Mouse (Mus musculus) forebrain, embryonic 15.5 days (tissue): ENCODE measurements at regions not wholly inside any gene's neighbourhood (a gene's known extent, or its start where the extent isn't known, plus 50 kb on each side); places are given as distances from the start of the nearest gene placed in this dataset.

Experiments
- ATAC-seq: fragments of 200-750 bp; cut with Nextera tagmentation; replicated peaks from 2 replicates; pipeline ENCODE4 v1.8.0; 2017; ENCODE audit warnings: mild to moderate bottlenecking, moderate TSS enrichment, moderate library complexity
- H3K27ac ChIP-seq: fragments of 300-500 bp; sonication (generic); replicated peaks from 2 replicates; pipeline ENCODE4 v1.5.1; 2015; ENCODE audit warnings: mild to moderate bottlenecking, inconsistent platforms
- H3K27me3 ChIP-seq: fragments of 300-500 bp; sonication (generic); 2 replicates; pipeline ENCODE4 v1.6.1; 2015; ENCODE audit warnings: inconsistent platforms
- H3K36me3 ChIP-seq: fragments of 300-500 bp; sonication (generic); 2 replicates; pipeline ENCODE4 v1.6.1; 2015; ENCODE audit warnings: mild to moderate bottlenecking, inconsistent platforms
- H3K4me1 ChIP-seq: fragments of 300-500 bp; sonication (generic); 2 replicates; pipeline ENCODE4 v1.6.1; 2015; ENCODE audit warnings: inconsistent platforms
- H3K4me2 ChIP-seq: fragments of 300-500 bp; sonication (generic); replicated peaks from 2 replicates; pipeline ENCODE4 v1.6.1; 2015; ENCODE audit warnings: mild to moderate bottlenecking, inconsistent platforms
- H3K4me3 ChIP-seq: fragments of 300-500 bp; sonication (generic); 2 replicates; pipeline ENCODE4 v1.5.1; 2015; ENCODE audit warnings: mild to moderate bottlenecking, inconsistent platforms
- H3K9ac ChIP-seq: fragments of 300-500 bp; sonication (generic); replicated peaks from 2 replicates; pipeline ENCODE4 v1.6.1; 2015; ENCODE audit warnings: mild to moderate bottlenecking, inconsistent platforms
- H3K9me3 ChIP-seq: fragments of 300-500 bp; sonication (generic); 2 replicates; pipeline ENCODE4 v1.6.1; 2016; ENCODE audit warnings: inconsistent platforms
- WGBS: fragments of 180-500 bp; shearing (Covaris S2); methylation state at CpG from one replicate; pipeline ENCODE4 v1.1.7; 2015; ENCODE audit warnings: mixed read lengths; 5-methylcytosine and 5-hydroxymethylcytosine counted together

DNA sequence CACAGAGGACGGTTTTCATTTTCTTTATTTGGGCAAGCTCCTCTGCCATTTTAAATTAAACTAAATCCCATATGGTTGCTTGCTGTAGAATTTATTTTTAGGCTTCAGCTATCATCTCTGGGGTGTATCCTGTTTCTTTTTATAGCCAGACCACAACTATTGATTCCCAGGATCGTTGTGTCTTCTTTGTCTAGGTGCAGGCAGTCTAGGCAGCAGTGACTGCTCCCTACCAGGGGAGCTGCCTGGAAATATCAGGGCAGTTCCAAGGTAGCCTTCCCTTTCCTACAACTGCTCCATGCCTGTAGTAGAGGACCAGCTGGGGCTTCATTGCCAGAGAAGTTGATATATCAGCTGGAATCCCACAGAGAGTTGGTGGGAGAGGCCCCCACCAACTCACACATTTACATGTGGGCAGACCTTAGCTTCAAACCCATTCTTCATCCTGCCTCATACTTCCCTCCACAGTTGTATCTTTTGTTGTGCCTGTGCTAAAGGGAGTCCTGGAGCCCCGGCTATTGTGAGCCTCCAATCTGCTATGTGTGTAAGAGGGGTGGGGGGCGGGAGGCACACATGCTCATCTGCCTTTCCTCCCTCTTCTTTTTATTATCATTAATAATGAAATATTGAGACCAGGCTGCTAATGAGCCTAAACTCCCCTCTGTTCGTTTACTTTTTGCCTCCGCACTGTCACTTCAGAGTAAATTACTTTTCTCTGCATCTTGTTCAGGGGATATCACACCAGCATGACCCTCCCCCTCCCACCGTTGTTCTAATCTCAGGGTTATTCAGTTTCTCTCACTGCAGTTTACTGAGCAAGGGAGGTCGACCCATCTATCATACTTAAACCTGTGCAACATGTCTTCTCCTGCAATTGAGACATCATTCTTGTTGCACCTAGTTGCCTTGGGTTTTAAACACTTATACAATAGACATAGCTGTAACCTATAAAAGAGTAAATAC lies 576.3 kb upstream of the Plxna2 start:
- Histone ChIP-seq H3K4me1 (peaks cover 21% of the 10 kb centered on the region), H3K27me3 (no peaks in the 10 kb centered on the region), H3K36me3 (no peaks in the 10 kb centered on the region), H3K27ac (peak overlapping the region; percentile 70), H3K9ac (no peak overlapping the region), H3K4me3 (no peak overlapping the region), H3K9me3 (no peaks in the 10 kb centered on the region), H3K4me2 (no peak overlapping the region)
- ATAC-seq: no peak
- 35% methylated on average over 8 of the region's 8 CpGs for WGBS

DNA sequence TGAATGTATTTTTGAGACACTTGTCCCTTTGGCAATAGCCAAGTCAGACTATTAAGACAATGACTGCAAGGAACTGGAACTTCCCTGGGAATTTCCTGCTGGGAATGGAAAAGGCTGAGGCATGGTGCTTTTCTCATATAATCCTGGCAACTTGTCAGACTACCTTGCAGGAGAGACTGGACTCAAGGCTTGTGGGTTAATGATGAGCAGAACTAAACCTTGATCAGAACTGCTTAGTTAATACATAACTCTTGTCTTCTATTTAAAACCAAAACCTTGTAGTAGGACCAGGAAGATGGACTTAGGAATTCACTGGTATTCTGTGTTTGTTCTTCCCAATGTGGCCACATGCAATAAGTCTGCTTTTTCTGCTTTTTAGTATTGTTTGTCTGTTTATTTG lies 579.3 kb upstream of the Plxna2 start:
- Histone ChIP-seq H3K4me3 (no peak overlapping the region), H3K4me1 (peaks cover 32% of the 10 kb centered on the region), H3K9ac (no peak overlapping the region), H3K27ac (no peak overlapping the region), H3K36me3 (no peaks in the 10 kb centered on the region), H3K9me3 (no peaks in the 10 kb centered on the region), H3K4me2 (no peak overlapping the region), H3K27me3 (no peaks in the 10 kb centered on the region)
- no peak for ATAC-seq

DNA sequence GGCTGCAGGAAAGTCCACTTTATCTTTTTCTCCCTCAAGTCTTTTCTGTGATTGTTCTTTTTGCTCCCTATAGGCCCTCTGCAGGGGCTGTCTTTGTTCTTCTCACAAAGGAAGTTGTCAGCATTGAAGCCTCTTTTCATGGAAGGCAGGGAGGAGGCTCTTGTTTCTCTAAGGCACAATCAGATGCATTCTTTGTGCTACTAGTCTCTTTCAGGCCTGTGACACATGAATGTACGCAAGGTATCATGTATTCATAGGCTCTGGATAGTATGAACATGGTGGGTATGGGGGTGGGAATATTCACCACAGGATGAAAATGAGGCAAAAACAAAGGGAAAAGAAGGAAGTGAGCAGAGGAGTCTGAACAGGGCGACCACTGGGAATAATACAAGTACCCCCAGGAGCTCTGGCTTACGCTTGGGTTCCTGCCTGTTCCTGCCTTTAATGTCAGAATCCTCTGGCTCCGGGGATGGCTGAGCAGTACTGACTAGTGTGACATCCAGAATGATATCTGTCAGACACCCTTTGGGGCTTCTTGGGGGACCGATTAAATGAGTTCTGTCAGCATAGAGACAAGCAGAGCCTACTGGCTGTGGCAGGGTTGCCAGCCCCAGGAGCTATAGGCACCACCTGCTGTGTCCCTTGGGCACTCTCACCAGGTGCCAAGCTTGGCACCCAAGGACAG lies 583.7 kb upstream of the Plxna2 start:
- Histone ChIP-seq H3K9me3 (no peaks in the 10 kb centered on the region), H3K27me3 (no peaks in the 10 kb centered on the region), H3K4me3 (no peak overlapping the region), H3K4me1 (peaks cover 22% of the 10 kb centered on the region), H3K9ac (no peak overlapping the region), H3K4me2 (no peak overlapping the region), H3K36me3 (no peaks in the 10 kb centered on the region), H3K27ac (peak overlapping the region; percentile 55)
- 0 out of 2 replicates have a peak, but pooled peaks have one; percentile 35 for ATAC-seq
- WGBS: 15% methylated on average over 5 of the region's 5 CpGs

GRCm38 (mm10) chr1:194032603-194033002 lies 585.4 kb upstream of the Plxna2 start:
- Histone ChIP-seq H3K4me1 (peaks cover 22% of the 10 kb centered on the region), H3K9me3 (no peaks in the 10 kb centered on the region), H3K27ac (no peak overlapping the region), H3K36me3 (no peaks in the 10 kb centered on the region), H3K27me3 (no peaks in the 10 kb centered on the region), H3K9ac (no peak overlapping the region), H3K4me2 (no peak overlapping the region), H3K4me3 (no peak overlapping the region)
- WGBS: 98% methylated on average over 1 of the region's 1 CpGs
- no peak for ATAC-seq

DNA sequence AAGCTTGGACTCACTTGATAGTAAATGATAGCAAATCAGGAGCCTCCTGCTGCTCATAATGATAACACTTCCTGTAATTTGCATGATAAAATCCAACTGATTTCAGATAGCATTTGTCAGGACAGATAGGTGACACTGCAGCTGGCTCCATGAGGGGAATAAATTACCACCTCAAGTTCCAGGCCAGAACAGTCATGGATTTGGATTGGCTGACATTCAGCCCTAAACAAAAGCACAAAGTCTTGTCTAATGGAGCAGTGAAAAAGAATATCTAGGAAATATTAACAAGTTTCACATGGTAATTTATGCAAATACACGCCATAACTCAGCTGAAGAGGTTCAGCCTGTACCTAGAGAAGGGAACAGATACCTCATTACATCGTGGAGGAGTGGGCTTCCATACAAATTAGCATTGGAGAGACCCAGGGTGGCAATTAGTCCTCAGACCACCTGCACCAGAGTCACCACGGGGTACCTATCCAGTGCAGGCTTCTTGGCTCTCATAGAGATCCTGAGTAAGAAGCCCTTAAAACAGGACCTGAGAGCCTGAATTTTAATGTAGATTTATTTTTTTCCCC lies 587.3 kb upstream of the Plxna2 start:
- no peaks in the 10 kb centered on the region for H3K36me3 ChIP-seq
- H3K9ac ChIP-seq: no peak overlapping the region
- 29% methylated on average over 3 of the region's 3 CpGs for WGBS
- ATAC-seq: peak; percentile 76
- H3K4me2 ChIP-seq: no peak overlapping the region
- H3K27me3 ChIP-seq: no peaks in the 10 kb centered on the region
- H3K4me1 ChIP-seq: peaks cover 22% of the 10 kb centered on the region
- no peak overlapping the region for H3K4me3 ChIP-seq
- H3K27ac ChIP-seq: peak overlapping the region; percentile 66
- no peaks in the 10 kb centered on the region for H3K9me3 ChIP-seq

DNA sequence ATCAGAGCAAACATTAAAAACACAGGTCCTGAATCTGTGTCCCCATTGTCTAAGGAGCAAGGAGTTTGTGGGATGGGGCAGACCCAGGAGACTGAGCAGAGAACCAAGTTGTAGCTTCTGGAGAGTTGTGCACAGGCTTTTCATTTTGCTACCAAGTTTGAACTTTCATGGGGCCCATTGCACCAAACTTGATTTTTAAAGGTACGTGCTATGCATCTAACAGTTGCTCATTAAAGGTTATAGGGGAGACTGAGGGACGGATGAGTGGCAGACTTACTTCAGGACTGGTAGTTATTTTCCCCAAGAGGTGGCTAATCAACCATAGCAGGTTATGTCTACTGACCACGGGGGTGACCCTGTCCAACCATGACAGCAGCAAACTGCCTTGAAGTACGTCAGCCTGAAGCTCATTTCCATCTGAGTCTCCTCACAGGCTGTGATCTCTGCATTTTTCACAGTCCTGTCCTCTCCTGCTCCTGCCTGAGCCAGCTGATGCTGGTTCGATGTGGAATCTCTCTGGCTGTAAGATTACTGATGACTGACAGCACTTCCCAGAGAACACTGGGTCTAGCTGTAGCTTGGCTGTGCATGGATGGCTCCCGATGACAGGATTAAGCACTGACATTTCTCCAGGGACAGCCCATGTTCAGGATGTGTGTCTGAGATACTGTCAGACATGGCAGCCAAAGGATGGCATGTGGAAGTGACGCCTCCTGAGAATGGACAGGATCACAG lies 590.9 kb upstream of the Plxna2 start:
- 89% methylated on average over 7 of the region's 7 CpGs for WGBS

DNA sequence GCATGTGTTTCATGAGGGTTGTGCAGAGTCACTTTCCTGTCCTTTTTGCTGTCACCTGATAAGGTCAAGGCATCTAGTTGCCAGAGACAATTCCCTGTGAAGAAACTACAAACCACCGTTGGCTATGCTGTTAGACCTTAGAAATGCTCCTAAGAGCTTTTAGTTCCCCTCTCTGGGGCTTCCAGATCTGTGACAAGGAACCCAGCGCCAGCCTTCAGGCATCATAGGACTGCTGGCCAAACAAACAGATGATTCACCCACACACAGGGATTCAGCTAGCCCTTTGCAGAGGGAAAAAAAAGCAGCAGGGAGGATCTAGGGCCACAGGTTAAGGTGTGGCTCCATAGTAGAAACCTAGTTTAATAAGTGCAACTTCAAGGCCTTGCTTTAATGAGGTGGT lies 591.8 kb upstream of the Plxna2 start:
- Histone ChIP-seq H3K4me3 (no peak overlapping the region), H3K27ac (no peak overlapping the region), H3K9me3 (no peaks in the 10 kb centered on the region), H3K27me3 (no peaks in the 10 kb centered on the region), H3K4me1 (peaks cover 10% of the 10 kb centered on the region), H3K9ac (no peak overlapping the region), H3K4me2 (no peak overlapping the region), H3K36me3 (no peaks in the 10 kb centered on the region)
- 81% methylated on average over 2 of the region's 2 CpGs for WGBS
- no peak for ATAC-seq

More for the DNA sequence above, 590.9 kb upstream of the Plxna2 start:
- Histone ChIP-seq H3K27ac (no peak overlapping the region), H3K4me2 (no peak overlapping the region), H3K9ac (no peak overlapping the region), H3K4me1 (peaks cover 11% of the 10 kb centered on the region), H3K27me3 (no peaks in the 10 kb centered on the region), H3K36me3 (no peaks in the 10 kb centered on the region), H3K4me3 (no peak overlapping the region), H3K9me3 (no peaks in the 10 kb centered on the region)
- ATAC-seq: no peak

DNA sequence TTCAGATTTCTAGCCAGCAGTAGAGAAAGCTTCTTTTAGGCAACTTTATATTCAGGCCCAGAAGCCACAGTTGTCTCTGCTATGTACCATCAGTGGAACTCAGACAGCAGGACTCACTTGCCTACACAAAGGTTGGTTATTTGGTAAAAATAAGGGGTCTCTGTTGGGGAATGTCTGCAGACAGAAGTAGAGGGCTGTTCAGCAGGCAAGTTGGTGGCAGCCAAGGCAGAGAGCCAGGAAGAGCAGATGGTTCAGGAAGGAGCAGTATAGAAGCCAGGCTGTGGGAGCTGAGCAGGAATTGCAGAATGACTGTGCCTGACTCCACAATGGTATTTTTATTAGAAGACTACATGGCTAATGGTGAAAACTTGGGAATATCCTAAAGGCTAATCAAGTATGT lies 598.7 kb upstream of the Plxna2 start:
- no peaks in the 10 kb centered on the region for H3K36me3 ChIP-seq
- peak overlapping the region; percentile 32; the same call in 1 of the 2 replicates for H3K27ac ChIP-seq
- H3K9ac ChIP-seq: no peak overlapping the region
- no peak overlapping the region for H3K4me3 ChIP-seq
- no peaks in the 10 kb centered on the region for H3K4me1 ChIP-seq
- ATAC-seq: peak; percentile 92
- no peak overlapping the region for H3K4me2 ChIP-seq
- H3K9me3 ChIP-seq: no peaks in the 10 kb centered on the region
- H3K27me3 ChIP-seq: no peaks in the 10 kb centered on the region

DNA sequence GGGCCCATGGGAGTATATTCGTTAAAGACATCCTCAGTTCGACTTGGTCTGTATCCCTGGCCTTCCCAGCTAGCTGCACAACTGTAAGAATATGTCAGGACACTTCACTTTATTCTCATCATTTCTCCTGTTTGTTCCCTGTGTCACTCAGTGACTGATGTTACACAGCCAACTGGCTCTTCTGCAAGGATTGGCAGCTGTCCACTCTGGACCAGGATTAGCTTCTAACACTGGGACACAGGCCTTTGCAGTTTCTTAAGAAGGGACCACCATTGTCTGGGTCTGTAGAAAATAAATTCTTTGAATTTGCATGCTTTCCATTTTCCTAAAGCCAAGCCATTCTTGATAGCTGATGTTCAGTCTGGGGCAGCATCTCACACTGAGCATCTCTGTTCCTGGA lies 622.1 kb upstream of the Camk1g start:
- ATAC-seq: no peak
- H3K27ac ChIP-seq: no peak overlapping the region
- no peak overlapping the region for H3K9ac ChIP-seq
- H3K4me3 ChIP-seq: no peak overlapping the region
- no peaks in the 10 kb centered on the region for H3K36me3 ChIP-seq
- H3K4me1 ChIP-seq: peaks cover 18% of the 10 kb centered on the region
- 80% methylated on average over 2 of the region's 2 CpGs for whole genome bisulfite sequencing
- no peaks in the 10 kb centered on the region for H3K27me3 ChIP-seq
- no peaks in the 10 kb centered on the region for H3K9me3 ChIP-seq
- H3K4me2 ChIP-seq: no peak overlapping the region

GRCm38 (mm10) chr1:193989956-193990675 lies 620.0 kb upstream of the Camk1g start:
- Histone ChIP-seq H3K9ac (no peak overlapping the region), H3K4me3 (no peak overlapping the region), H3K9me3 (no peaks in the 10 kb centered on the region), H3K27ac (peak overlapping the region; percentile 83), H3K4me1 (peaks cover 18% of the 10 kb centered on the region), H3K4me2 (peak overlapping the region; percentile 23; the same call in 1 of the 2 replicates), H3K27me3 (no peaks in the 10 kb centered on the region), H3K36me3 (no peaks in the 10 kb centered on the region)
- ATAC-seq: peak; percentile 86
- WGBS: 42% methylated on average over 10 of the region's 10 CpGs
